Mouse (Mus musculus): ENCODE results near the gene Slc7a11. TPM values are rescaled to one million over a fixed set of nuclear protein-coding genes. Genes with fewer than 3 reads are reported as not detected.

Gene Slc7a11
- total RNA-seq, 2 experiments from 2014 or later = 0.09 TPM; not detected in 1

GRCm38 (mm10) chr3:50235990-50236389 lies 207.4 kb downstream of the Slc7a11 start:
- ATAC-seq (replicated peaks; ENCODE audit: low FRiP score, low TSS enrichment, poor library complexity, severe bottlenecking) = no peak

- ATAC-seq (replicated peaks; ENCODE audit: low FRiP score, low TSS enrichment, poor library complexity, severe bottlenecking) = no peak
Measured at GRCm38 (mm10) chr3:50233144-50233543, 210.3 kb downstream of the Slc7a11 start.

DNA sequence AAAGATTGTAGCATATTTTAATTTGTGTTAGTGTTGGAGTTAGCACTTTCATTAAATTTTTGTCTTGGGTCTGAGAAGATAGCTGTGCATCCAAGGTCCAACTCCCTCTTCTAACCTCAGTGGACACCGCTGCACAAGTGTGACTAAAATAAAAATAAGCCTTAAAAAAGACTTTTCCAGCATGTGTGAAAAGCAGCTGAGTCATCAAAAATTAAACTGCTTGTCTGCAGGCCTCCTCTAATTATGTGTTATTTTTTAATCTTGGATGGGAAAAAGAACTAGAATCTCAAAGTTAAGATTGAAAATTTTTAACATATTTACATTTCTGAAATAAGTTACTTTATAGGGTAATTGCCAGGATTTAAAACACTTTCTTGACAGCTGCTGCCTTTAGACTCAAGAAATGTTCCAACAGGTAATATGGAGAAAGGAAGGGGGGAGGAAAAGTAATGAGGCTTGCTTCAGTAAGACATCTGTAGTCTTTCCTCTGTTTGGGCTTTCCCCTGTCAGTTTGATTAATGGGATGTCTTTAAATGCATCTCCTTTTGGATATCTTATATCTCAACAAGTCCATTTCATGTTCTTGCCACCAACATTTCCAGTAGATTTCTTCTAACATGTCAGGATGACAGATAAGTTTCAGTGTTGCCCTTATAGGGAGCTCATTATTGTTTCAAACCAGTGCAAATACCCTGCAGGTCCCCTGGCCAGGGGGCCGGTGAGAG lies 218.9 kb downstream of the Slc7a11 start:
- no peak for ATAC-seq (replicated peaks; ENCODE audit: low FRiP score, low TSS enrichment, poor library complexity, severe bottlenecking)

DNA sequence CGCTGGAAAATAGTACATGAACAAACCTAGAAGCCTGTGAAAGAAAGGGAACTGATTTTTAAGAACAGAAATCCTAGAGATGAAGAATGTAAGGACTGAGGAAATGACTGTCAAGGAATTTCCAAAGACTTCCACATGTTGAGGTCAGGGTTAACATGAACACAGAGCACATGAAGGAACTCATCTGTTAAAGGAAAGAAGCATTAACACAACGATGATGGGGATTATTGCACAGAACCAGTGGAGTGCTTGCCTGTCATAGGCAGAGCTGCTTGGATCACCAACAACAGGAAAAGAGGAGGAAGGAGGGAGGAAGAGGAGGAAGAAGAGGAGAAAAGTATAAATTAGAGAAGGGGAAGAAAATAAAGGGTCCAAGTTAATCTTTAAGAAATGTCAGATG lies 223.0 kb downstream of the Slc7a11 start:
- ATAC-seq (replicated peaks; ENCODE audit: low FRiP score, low TSS enrichment, poor library complexity, severe bottlenecking) = no peak

GRCm38 (mm10) chr3:50186369-50186768 lies 257.0 kb downstream of the Slc7a11 start:
- no peak for ATAC-seq (replicated peaks; ENCODE audit: low FRiP score, low TSS enrichment, poor library complexity, severe bottlenecking)

GRCm38 (mm10) chr3:50185879-50186278 lies 257.5 kb downstream of the Slc7a11 start:
- ATAC-seq (replicated peaks; ENCODE audit: low FRiP score, low TSS enrichment, poor library complexity, severe bottlenecking) = no peak

GRCm38 (mm10) chr3:50160756-50161155 lies 282.7 kb downstream of the Slc7a11 start:
- ATAC-seq (replicated peaks; ENCODE audit: low FRiP score, low TSS enrichment, poor library complexity, severe bottlenecking) = no peak

GRCm38 (mm10) chr3:50144144-50144543 lies 299.3 kb downstream of the Slc7a11 start:
- no peak for ATAC-seq (replicated peaks; ENCODE audit: low FRiP score, low TSS enrichment, poor library complexity, severe bottlenecking)

DNA sequence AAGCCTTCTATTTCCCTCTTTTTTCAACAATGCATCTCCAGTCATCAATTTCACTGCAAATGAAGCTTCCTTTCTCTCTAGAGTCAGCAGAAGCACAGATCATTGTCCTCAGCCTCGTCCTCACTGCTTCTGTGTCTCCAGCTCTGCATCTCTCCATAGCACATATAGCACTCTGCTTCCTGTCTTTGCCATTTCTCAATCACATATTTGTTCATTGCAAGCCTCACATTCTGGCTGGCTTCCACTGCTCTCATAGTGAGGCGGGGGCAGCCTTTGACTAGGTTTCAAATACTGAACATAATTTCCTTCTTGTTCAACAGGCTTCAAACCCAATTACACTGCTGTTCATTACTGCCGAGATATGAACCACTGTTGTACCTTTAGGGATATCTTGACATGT lies 305.1 kb downstream of the Slc7a11 start:
- ATAC-seq (replicated peaks; ENCODE audit: low FRiP score, low TSS enrichment, poor library complexity, severe bottlenecking) = no peak

DNA sequence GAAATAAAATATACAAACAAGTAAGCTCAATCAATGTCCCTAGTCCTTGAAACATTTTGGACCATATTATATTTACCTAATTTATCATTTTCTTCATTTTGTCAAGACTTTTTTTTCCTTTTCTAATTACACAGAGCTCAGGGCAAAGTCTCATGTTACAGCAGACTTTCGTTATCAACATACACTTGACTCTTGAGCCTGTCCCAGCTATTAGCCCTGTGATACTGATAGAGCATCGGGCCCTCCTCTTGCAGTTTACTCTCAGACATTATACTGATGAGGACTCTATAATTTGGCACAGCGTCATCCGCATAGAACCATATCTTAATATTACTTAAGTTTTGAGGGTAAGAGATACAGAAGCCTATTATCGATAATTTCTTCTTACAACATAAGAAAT lies 311.2 kb downstream of the Slc7a11 start:
- no peak for ATAC-seq (replicated peaks; ENCODE audit: low FRiP score, low TSS enrichment, poor library complexity, severe bottlenecking)

- ATAC-seq (replicated peaks; ENCODE audit: low FRiP score, low TSS enrichment, poor library complexity, severe bottlenecking) = no peak
Measured at GRCm38 (mm10) chr3:50130319-50130718, 313.1 kb downstream of the Slc7a11 start.

DNA sequence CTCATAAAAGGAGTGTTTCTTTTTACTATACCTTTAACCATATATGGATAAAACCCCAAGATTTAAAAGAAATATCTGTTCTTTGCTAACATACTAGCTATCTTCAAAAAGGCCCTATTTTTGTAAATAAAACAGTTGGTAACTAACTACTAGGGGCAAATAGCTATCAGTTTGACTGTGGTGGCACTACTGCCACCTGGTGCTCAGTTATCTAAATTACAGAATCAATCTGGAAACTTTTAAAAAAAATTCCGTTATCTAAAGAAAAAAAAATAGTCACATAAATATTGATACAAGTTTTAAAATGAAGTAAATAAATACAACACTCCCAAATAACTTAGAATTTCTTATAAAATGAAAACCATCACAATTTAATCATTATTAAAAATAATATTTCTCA lies 322.4 kb downstream of the Slc7a11 start:
- no peak for ATAC-seq (replicated peaks; ENCODE audit: low FRiP score, low TSS enrichment, poor library complexity, severe bottlenecking)

GRCm38 (mm10) chr3:50116266-50116665 lies 327.1 kb downstream of the Slc7a11 start:
- no peak for ATAC-seq (replicated peaks; ENCODE audit: low FRiP score, low TSS enrichment, poor library complexity, severe bottlenecking)

DNA sequence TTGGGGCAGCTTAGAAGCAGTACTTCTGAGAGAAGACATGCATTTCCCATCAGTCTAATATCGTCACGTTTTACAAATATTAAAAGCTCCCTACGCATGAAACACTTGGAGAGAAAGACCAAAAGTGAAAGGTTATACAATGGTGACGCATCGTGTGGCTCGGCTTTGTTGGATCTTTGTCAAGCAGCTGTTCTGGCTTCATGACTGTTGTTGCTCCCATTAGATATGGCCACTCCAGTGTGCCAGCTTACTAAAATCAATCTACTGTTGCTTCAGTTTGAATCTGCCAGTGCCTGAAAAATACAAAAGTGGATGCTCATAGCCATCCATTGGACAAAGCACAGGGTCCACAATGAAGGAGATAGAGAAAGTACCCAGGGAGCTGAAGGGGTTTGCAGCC lies 337.9 kb downstream of the Slc7a11 start:
- no peak for ATAC-seq (replicated peaks; ENCODE audit: low FRiP score, low TSS enrichment, poor library complexity, severe bottlenecking)

DNA sequence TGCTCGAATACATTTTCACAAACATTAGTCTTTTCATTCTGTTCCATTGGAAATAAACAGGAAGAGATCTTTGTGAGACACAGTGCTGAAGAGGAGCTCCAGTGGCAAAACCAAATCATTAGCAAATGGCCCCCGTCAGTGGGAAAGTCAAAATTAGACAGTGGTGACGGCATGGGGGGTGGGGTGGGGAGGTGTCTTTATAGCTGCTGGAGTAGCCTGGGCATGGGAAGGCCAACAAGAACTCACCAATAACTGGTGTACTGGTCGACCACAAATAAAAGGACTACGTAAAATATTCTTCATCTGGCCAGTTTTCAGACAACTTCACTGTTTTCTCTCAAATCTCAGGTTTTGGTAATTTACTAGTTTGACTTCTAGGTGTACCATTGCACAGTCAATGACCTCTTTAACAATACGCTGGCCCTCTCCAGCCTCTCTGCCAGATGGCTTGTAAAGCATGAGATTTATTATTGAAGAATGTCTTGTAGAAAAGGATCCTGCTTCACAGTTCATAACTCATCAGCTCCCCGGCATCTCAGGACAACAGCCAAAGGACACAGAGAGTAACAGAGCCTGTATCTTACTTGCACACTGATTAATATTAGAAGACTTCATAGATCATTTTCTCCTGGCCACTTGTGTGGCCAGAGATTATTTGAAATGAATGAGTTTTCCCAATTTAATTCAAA lies 348.9 kb downstream of the Slc7a11 start:
- no peak for ATAC-seq (replicated peaks; ENCODE audit: low FRiP score, low TSS enrichment, poor library complexity, severe bottlenecking)

DNA sequence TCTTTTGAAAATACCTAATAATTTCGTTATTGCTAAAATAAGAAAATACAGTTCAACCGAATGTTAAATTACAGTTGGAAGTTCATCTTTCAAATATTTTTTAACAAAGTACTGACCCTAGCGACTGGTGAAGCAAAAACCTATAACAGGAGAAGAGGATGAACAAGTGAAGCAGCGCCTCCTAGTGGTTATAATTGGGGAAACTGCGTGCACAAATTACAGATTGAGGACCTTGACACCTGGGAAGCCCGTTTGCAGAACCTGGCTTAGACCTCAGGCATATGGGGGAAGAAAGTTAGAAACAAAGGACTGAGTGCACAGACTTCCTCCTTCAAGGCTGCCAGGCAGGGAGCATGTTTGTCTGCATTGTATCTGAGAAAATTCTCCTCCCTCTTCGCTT lies 366.4 kb downstream of the Slc7a11 start:
- ATAC-seq (replicated peaks; ENCODE audit: low FRiP score, low TSS enrichment, poor library complexity, severe bottlenecking) = no peak

- ATAC-seq (replicated peaks; ENCODE audit: low FRiP score, low TSS enrichment, poor library complexity, severe bottlenecking) = no peak
Measured at GRCm38 (mm10) chr3:50063396-50063795, 380.0 kb downstream of the Slc7a11 start.

DNA sequence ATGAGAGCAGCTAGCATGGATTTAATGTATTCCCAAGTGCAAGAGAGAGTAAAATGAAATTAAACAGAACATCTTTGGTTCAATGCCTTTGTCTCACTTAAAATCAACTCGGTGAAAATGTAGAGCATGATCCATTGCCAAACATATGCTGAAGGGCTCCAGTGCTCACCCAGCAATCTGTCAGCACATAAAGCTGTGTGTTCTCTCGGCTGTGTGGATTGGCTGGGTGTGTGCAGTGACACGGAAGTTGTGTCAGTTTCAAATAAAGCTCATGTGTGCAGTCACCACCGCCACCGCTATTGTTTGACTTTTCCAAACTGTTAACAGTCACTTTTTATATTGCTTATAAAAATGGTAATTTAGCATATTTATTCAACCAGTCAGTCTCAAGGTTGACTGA lies 398.7 kb downstream of the Slc7a11 start:
- ATAC-seq (replicated peaks; ENCODE audit: low FRiP score, low TSS enrichment, poor library complexity, severe bottlenecking) = no peak

GRCm38 (mm10) chr3:50044160-50044559 lies 399.3 kb downstream of the Slc7a11 start:
- no peak for ATAC-seq (replicated peaks; ENCODE audit: low FRiP score, low TSS enrichment, poor library complexity, severe bottlenecking)

GRCm38 (mm10) chr3:50041141-50041540 lies 402.3 kb downstream of the Slc7a11 start:
- no peak for ATAC-seq (replicated peaks; ENCODE audit: low FRiP score, low TSS enrichment, poor library complexity, severe bottlenecking)

GRCm38 (mm10) chr3:50035875-50036528 lies 407.4 kb downstream of the Slc7a11 start:
- ATAC-seq (replicated peaks; ENCODE audit: low FRiP score, low TSS enrichment, poor library complexity, severe bottlenecking) = no peak
